19 mouse cellular contexts compared by ENCODE assay signal in the genomic region with DNA sequence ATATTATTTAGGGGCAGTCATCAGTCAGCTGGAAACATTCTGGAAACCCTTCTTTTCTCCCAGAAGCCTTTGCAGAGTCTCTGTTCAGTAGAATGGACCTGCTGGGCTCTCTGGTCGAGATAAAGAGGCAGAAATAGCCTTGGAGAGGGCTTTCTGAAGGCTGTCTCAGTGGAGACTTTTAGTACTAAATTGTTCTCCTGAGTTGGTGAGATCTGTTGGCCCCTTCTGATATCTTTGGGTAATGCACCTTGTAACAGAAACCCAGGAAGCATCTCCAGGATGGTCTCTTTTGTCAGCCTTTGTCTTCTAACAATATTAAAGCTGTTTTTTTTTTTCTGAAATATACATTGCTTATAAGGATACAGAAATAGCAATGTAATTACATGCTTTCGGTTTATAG. TPM values are rescaled to one million over a fixed set of nuclear protein-coding genes. Genes with fewer than 3 reads are reported as not detected.
DNase-seq lines count a peak whose midpoint lies in the region; ATAC-seq and TF ChIP-seq lines count a peak whose summit lies in the region.
"Had no signal": no experiment of that assay in that cellular context is flagged by ENCODE, and none has a peak within 500 bp of the region (broad histone marks: within the 10 kb centered on the region; RNA-seq: fewer than 3 reads in every experiment).

No protein-coding gene starts in this region.

- H3K9me3 ChIP-seq in forebrain, embryonic 12.5 days = no peaks in the 10 kb centered on the region
- H3K9me3 ChIP-seq in forebrain, embryonic 10.5 days = no peaks in the 10 kb centered on the region
- H3K9me3 ChIP-seq in forebrain, embryonic 16.5 days (ENCODE audit: control insufficient read depth, low read length) = no peaks in the 10 kb centered on the region
- no peaks in the 10 kb centered on the region for H3K9me3 ChIP-seq in hindbrain, postnatal 0 days (ENCODE audit: low read length)
- H3K9me3 ChIP-seq in neural tube, embryonic 12.5 days = no peaks in the 10 kb centered on the region
- H3K9me3 ChIP-seq: limb, embryonic 13.5 days; liver, embryonic 15.5 days had no signal

- H3K4me2 ChIP-seq in forebrain, embryonic 12.5 days = peak overlapping the region; percentile 90
- peak overlapping the region; percentile 94 for H3K4me2 ChIP-seq in forebrain, embryonic 16.5 days (ENCODE audit: low read length)
- peak overlapping the region; percentile 73 for H3K4me2 ChIP-seq in hindbrain, postnatal 0 days (ENCODE audit: low read depth, low read length)
- H3K4me2 ChIP-seq in neural tube, embryonic 12.5 days (replicated peaks) = peak overlapping the region; percentile 73
- H3K4me2 ChIP-seq: heart, embryonic 11.5 days; limb, embryonic 13.5 days; liver, embryonic 15.5 days had no signal

- ATAC-seq in forebrain, embryonic 12.5 days (ENCODE audit: low FRiP score) = no peak
- ATAC-seq in forebrain, embryonic 16.5 days = no peak
- ATAC-seq in hindbrain, postnatal 0 days = no peak
- no peak for ATAC-seq in neural tube, embryonic 12.5 days (ENCODE audit: low FRiP score, low read depth)
- no peak for ATAC-seq in cerebellum, adult (ENCODE audit: insufficient number of reproducible peaks, low FRiP score, low TSS enrichment)
- no peak for ATAC-seq in CD4-positive, CD25-positive, alpha-beta regulatory T cell, adult 4 months
- ATAC-seq: activated CD4-positive, CD25-positive, alpha-beta regulatory T cell, adult 4 months; intestine, embryonic 16.5 days had no signal

- no peak overlapping the region for H3K9ac ChIP-seq in forebrain, embryonic 12.5 days
- H3K9ac ChIP-seq in forebrain, embryonic 16.5 days (replicated peaks; ENCODE audit: low read depth, low read length) = no peak overlapping the region
- H3K9ac ChIP-seq in hindbrain, postnatal 0 days (replicated peaks; ENCODE audit: low read length) = peak overlapping the region; percentile 84
- no peak overlapping the region for H3K9ac ChIP-seq in neural tube, embryonic 12.5 days
- H3K9ac ChIP-seq: limb, embryonic 13.5 days; liver, embryonic 15.5 days had no signal

- TF ChIP-seq CTCF in hindbrain, postnatal 0 days (IDR thresholded peaks at IDR 0.05; ENCODE audit: low read depth) = peak; percentile 46; the same call in 1 of the 2 replicates

- no peak for DNase-seq in forebrain, embryonic 10.5 days (ENCODE audit: extremely low spot score, low spot score)
- peak; percentile 62 for DNase-seq in hindbrain, postnatal 0 days (ENCODE audit: low spot score)
- no peak for DNase-seq in kidney, adult 9 months
- DNase-seq: adrenal gland, postnatal 36 days; cerebellum, adult 11 months; gastrocnemius, postnatal 14 days; lung, postnatal 36 days; thymus, postnatal 36 days had no signal

- H3K27ac ChIP-seq in forebrain, embryonic 12.5 days = no peak overlapping the region
- no peak overlapping the region for H3K27ac ChIP-seq in forebrain, embryonic 10.5 days
- H3K27ac ChIP-seq in forebrain, embryonic 16.5 days (ENCODE audit: low read length) = no peak overlapping the region
- peak overlapping the region; percentile 46; the same call in 1 of the 2 replicates for H3K27ac ChIP-seq in hindbrain, postnatal 0 days
- no peak overlapping the region for H3K27ac ChIP-seq in neural tube, embryonic 12.5 days
- H3K27ac ChIP-seq: limb, embryonic 13.5 days; liver, embryonic 15.5 days had no signal

- H3K27me3 ChIP-seq in forebrain, embryonic 12.5 days = peaks cover 9% of the 10 kb centered on the region
- H3K27me3 ChIP-seq in forebrain, embryonic 10.5 days (ENCODE audit: poor library complexity, severe bottlenecking) = peaks cover 56% of the 10 kb centered on the region
- 0 out of 2 replicates have a peak, but pooled peaks cover 4% of the 10 kb centered on the region for H3K27me3 ChIP-seq in forebrain, embryonic 16.5 days (replicated peaks; ENCODE audit: control insufficient read depth, insufficient read depth, low read length)
- no peaks in the 10 kb centered on the region for H3K27me3 ChIP-seq in hindbrain, postnatal 0 days (ENCODE audit: insufficient read depth, low read length)
- no peaks in the 10 kb centered on the region; the same call in 1 of the 2 replicates for H3K27me3 ChIP-seq in neural tube, embryonic 12.5 days (replicated peaks)

- 48% methylated on average over 2 of the region's 2 CpGs for WGBS in forebrain, embryonic 12.5 days
- WGBS in forebrain, embryonic 10.5 days = 65% methylated on average over 2 of the region's 2 CpGs
- WGBS in forebrain, embryonic 16.5 days = 34% methylated on average over 2 of the region's 2 CpGs
- 27% methylated on average over 2 of the region's 2 CpGs for WGBS in hindbrain, postnatal 0 days
- WGBS in neural tube, embryonic 12.5 days = 44% methylated on average over 2 of the region's 2 CpGs

- H3K4me3 ChIP-seq in forebrain, embryonic 12.5 days (replicated peaks) = no peak overlapping the region
- no peak overlapping the region for H3K4me3 ChIP-seq in forebrain, embryonic 10.5 days
- peak overlapping the region; percentile 8 for H3K4me3 ChIP-seq in forebrain, embryonic 16.5 days (replicated peaks; ENCODE audit: low read length)
- H3K4me3 ChIP-seq in hindbrain, postnatal 0 days (ENCODE audit: low read length) = peak overlapping the region; percentile 85
- H3K4me3 ChIP-seq in neural tube, embryonic 12.5 days = peak overlapping the region; percentile 3; the same call in 1 of the 2 replicates
- H3K4me3 ChIP-seq: limb, embryonic 13.5 days; liver, embryonic 15.5 days had no signal

- H3K36me3 ChIP-seq in forebrain, embryonic 12.5 days (replicated peaks) = no peaks in the 10 kb centered on the region
- no peaks in the 10 kb centered on the region for H3K36me3 ChIP-seq in forebrain, embryonic 10.5 days (replicated peaks)
- H3K36me3 ChIP-seq in forebrain, embryonic 16.5 days (ENCODE audit: control insufficient read depth, insufficient read depth) = no peaks in the 10 kb centered on the region
- no peaks in the 10 kb centered on the region for H3K36me3 ChIP-seq in hindbrain, postnatal 0 days (ENCODE audit: insufficient read depth, low read length)
- no peaks in the 10 kb centered on the region for H3K36me3 ChIP-seq in neural tube, embryonic 12.5 days
- H3K36me3 ChIP-seq: limb, embryonic 13.5 days; liver, embryonic 15.5 days had no signal

- peaks cover 66% of the 10 kb centered on the region for H3K4me1 ChIP-seq in forebrain, embryonic 12.5 days
- H3K4me1 ChIP-seq in forebrain, embryonic 10.5 days = peaks cover 74% of the 10 kb centered on the region
- peaks cover 53% of the 10 kb centered on the region for H3K4me1 ChIP-seq in forebrain, embryonic 16.5 days (replicated peaks; ENCODE audit: control insufficient read depth, insufficient read depth, low read length)
- peaks cover 23% of the 10 kb centered on the region for H3K4me1 ChIP-seq in hindbrain, postnatal 0 days (ENCODE audit: insufficient read depth, low read length)
- H3K4me1 ChIP-seq in neural tube, embryonic 12.5 days = peaks cover 48% of the 10 kb centered on the region
- H3K4me1 ChIP-seq: liver, embryonic 15.5 days had no signal

RNA-seq across cellular contexts. Expression of a gene that starts 2.6 kb away (rescaled TPM):
- 12.1 and 13.1 TPM in 2 replicates for polyA plus RNA-seq in forebrain, embryonic 12.5 days (2016; fragmentation: Nextera tagmentation; extraction: Ambion mirVana)
- polyA plus RNA-seq in forebrain, embryonic 10.5 days (2016; fragmentation: Nextera tagmentation; extraction: Ambion mirVana) = 2.6 and 2.7 TPM in 2 replicates
- polyA plus RNA-seq in forebrain, embryonic 16.5 days (2015; fragmentation: Nextera tagmentation; extraction: Ambion mirVana) = 9.6 and 11.0 TPM in 2 replicates
- 116 and 130 TPM in 2 replicates for total RNA-seq in hindbrain, postnatal 0 days (2014; rRNA removed)
- 21.9 and 23.9 TPM in 2 replicates for polyA plus RNA-seq in hindbrain, postnatal 0 days (2015; fragmentation: Nextera tagmentation; extraction: Ambion mirVana)
- polyA plus RNA-seq in neural tube, embryonic 12.5 days (2016; fragmentation: Nextera tagmentation; extraction: Ambion mirVana) = 16.2 and 16.6 TPM in 2 replicates
- polyA plus RNA-seq in CD4-positive, CD25-positive, alpha-beta regulatory T cell, adult 4 months (2017; shearing (Covaris generic)) = under 1 TPM in 1 of 2 experiments, not detected in 1; 0.09 TPM
- total RNA-seq: common myeloid progenitor, adult 5-6 weeks had no signal
- polyA plus RNA-seq: activated CD4-positive, CD25-positive, alpha-beta regulatory T cell, adult 4 months had no signal

Comparison
In these comparisons a context has a peak if more than half of its experiments do, and no peak if none do; other contexts are left out.
1. H3K4me3 ChIP-seq: peak in forebrain, embryonic 16.5 days (single experiment), hindbrain, postnatal 0 days (single experiment) and neural tube, embryonic 12.5 days (single experiment); none in forebrain, embryonic 12.5 days (single experiment) and forebrain, embryonic 10.5 days (single experiment).
2. Peak in every context shown above with its lines, with median percentiles within 50 percentile points of each other: H3K4me2 ChIP-seq.